Mouse (Mus musculus) MEL-GATA-1-ER (cell line): ENCODE data around the gene Myo19.

ENCODE experiments used
- DNase-seq: peaks from one replicate; pipeline ENCODE4 v3.0.0-alpha.2; 2012; ENCODE audit warnings: low read depth; ENCODE audit errors: extremely low read depth

The Myo19 gene

GRCm38 (mm10) chr11:84944639-84945435 is 64.9 kb downstream of the Myo19 start:
- no peak for DNase-seq

- no peak for DNase-seq
Measured at GRCm38 (mm10) chr11:84945841-84946240, 65.9 kb downstream of the Myo19 start.

GRCm38 (mm10) chr11:84947206-84947605 is 67.3 kb downstream of the Myo19 start:
- no peak for DNase-seq

GRCm38 (mm10) chr11:84948114-84948513 is 68.2 kb downstream of the Myo19 start:
- no peak for DNase-seq

- no peak for DNase-seq
Measured at GRCm38 (mm10) chr11:84948526-84948925, 68.6 kb downstream of the Myo19 start.

GRCm38 (mm10) chr11:84952611-84953010 is 72.7 kb downstream of the Myo19 start:
- no peak for DNase-seq

- no peak for DNase-seq
Measured at GRCm38 (mm10) chr11:84956400-84956799, 76.5 kb downstream of the Myo19 start.

- no peak for DNase-seq
Measured at GRCm38 (mm10) chr11:84957171-84957570, 77.2 kb downstream of the Myo19 start.

- DNase-seq, result no peak
Measured at GRCm38 (mm10) chr11:84957591-84958270, 77.8 kb downstream of the Myo19 start, which contains the start of gene Car4. Gene Car4 (plus strand): TSS chr11:84957786.

GRCm38 (mm10) chr11:84958271-84958630 is 78.3 kb downstream of the Myo19 start:
- no peak for DNase-seq

GRCm38 (mm10) chr11:84959181-84959580 is 79.2 kb downstream of the Myo19 start:
- no peak for DNase-seq

GRCm38 (mm10) chr11:84959701-84960181 is 79.8 kb downstream of the Myo19 start:
- DNase-seq, result no peak

- DNase-seq, result no peak
Measured at GRCm38 (mm10) chr11:84960291-84960690, 80.3 kb downstream of the Myo19 start.

GRCm38 (mm10) chr11:84960780-84961179 is 80.8 kb downstream of the Myo19 start:
- no peak for DNase-seq
